Mouse (Mus musculus) MEL (cell line): ENCODE measurements around the gene Dna2. TPM values are rescaled to one million over a fixed set of nuclear protein-coding genes. Genes with fewer than 3 reads are reported as not detected.

ENCODE experiments used
- DNase-seq: peaks from one replicate; pipeline ENCODE4 v3.0.0; 2011; ENCODE audit warnings: low read depth, low spot score
- H3K27ac ChIP-seq: 2 replicates; pipeline ENCODE4 v1.5.1; 2012; ENCODE audit warnings: low read depth, mild to moderate bottlenecking, control low read depth, low read length, moderate library complexity; ENCODE audit not compliant: control insufficient read depth
- H3K27me3 ChIP-seq, 2 experiments: fragments of 150-350 bp in 1 of 2; sonication (generic) in 1 of 2; 2 replicates each; pipeline ENCODE4 v1.6.1; 2012; ENCODE audit warnings: low read length in 2 of 2, mild to moderate bottlenecking in 2 of 2, improper control_type of control experiment in 1 of 2, moderate library complexity in 1 of 2; ENCODE audit not compliant: insufficient read depth in 2 of 2, control insufficient read depth in 1 of 2
- H3K36me3 ChIP-seq, 2 experiments: 2 replicates each; pipeline ENCODE4 v1.6.1; 2012 to 2014; ENCODE audit warnings: low read length in 2 of 2, improper control_type of control experiment in 1 of 2, inconsistent platforms in 1 of 2, mild to moderate bottlenecking in 1 of 2; ENCODE audit not compliant: insufficient read depth in 2 of 2, control insufficient read depth in 1 of 2
- H3K4me1 ChIP-seq, 2 experiments: fragments of 150-350 bp in 1 of 2; sonication (generic) in 1 of 2; 2 replicates each; pipeline ENCODE4 v1.6.1; 2012; ENCODE audit warnings: low read length in 2 of 2, improper control_type of control experiment in 1 of 2, mild to moderate bottlenecking in 1 of 2; ENCODE audit not compliant: insufficient read depth in 2 of 2, control insufficient read depth in 1 of 2
- H3K4me3 ChIP-seq, 2 experiments: fragments of 150-350 bp in 1 of 2; sonication (generic) in 1 of 2; 2 replicates each; pipeline ENCODE4 v1.5.1; 2012; ENCODE audit warnings: low read depth in 2 of 2, low read length in 2 of 2, mild to moderate bottlenecking in 2 of 2, moderate library complexity in 2 of 2, control low read depth in 1 of 2, improper control_type of control experiment in 1 of 2; ENCODE audit not compliant: control insufficient read depth in 1 of 2, insufficient read depth in 1 of 2
- H3K79me2 ChIP-seq: 2 replicates; pipeline ENCODE4 v1.6.1; 2012; ENCODE audit warnings: mild to moderate bottlenecking, low read length, moderate library complexity; ENCODE audit not compliant: control insufficient read depth, poor library complexity, insufficient read depth
- H3K9ac ChIP-seq: 2 replicates; pipeline ENCODE4 v1.6.1; 2012; ENCODE audit warnings: low read depth, mild to moderate bottlenecking, control low read depth, low read length, moderate library complexity; ENCODE audit not compliant: control insufficient read depth, poor library complexity, severe bottlenecking
- H3K9me3 ChIP-seq: fragments of 150-350 bp; sonication (generic); replicated peaks from 2 replicates; pipeline ENCODE4 v1.6.1; 2012; ENCODE audit warnings: mild to moderate bottlenecking, low read length, improper control_type of control experiment, moderate library complexity; ENCODE audit not compliant: insufficient read depth
- BHLHE40 ChIP-seq: IDR thresholded peaks from 2 replicates; pipeline ENCODE4 v1.6.1; 2012; ENCODE audit warnings: low read depth, mild to moderate bottlenecking, inconsistent platforms, low read length, improper control_type of control experiment, borderline replicate concordance
- CHD1 ChIP-seq: IDR thresholded peaks from 2 replicates; pipeline ENCODE4 v1.6.1; 2012; ENCODE audit warnings: low read depth, mild to moderate bottlenecking, inconsistent platforms, low read length, improper control_type of control experiment
- CTCF ChIP-seq, 3 experiments: IDR thresholded peaks in 2 of 3; conservative IDR thresholded peaks in 1 of 3; 2 replicates each; pipeline ENCODE4 v1.5.1; 2011 to 2012; ENCODE audit warnings: low read length in 3 of 3, low read depth in 2 of 3, mild to moderate bottlenecking in 2 of 3, improper control_type of control experiment in 1 of 3, inconsistent platforms in 1 of 3, mixed read lengths in 1 of 3, moderate library complexity in 1 of 3; ENCODE audit not compliant: control insufficient read depth in 1 of 3, insufficient read depth in 1 of 3, poor library complexity in 1 of 3, severe bottlenecking in 1 of 3
- ELF1 ChIP-seq: IDR thresholded peaks from 2 replicates; pipeline ENCODE4 v1.6.1; 2014; ENCODE audit warnings: low read depth, mild to moderate bottlenecking, inconsistent platforms, low read length, improper control_type of control experiment, moderate library complexity
- GATA1 ChIP-seq: IDR thresholded peaks from 2 replicates; pipeline ENCODE4 v1.6.1; 2011; ENCODE audit warnings: low read depth, low read length, improper control_type of control experiment
- MAFK ChIP-seq: IDR thresholded peaks from 2 replicates; pipeline ENCODE4 v1.6.1; 2011; ENCODE audit warnings: low read depth, mild to moderate bottlenecking, low read length, improper control_type of control experiment, borderline replicate concordance
- MAX ChIP-seq: IDR thresholded peaks from 2 replicates; pipeline ENCODE4 v1.6.1; 2011; ENCODE audit warnings: low read length, improper control_type of control experiment
- MAZ ChIP-seq: IDR thresholded peaks from 2 replicates; pipeline ENCODE4 v1.6.1; 2012; ENCODE audit warnings: low read depth, mild to moderate bottlenecking, inconsistent platforms, low read length, improper control_type of control experiment
- MEF2A ChIP-seq: IDR thresholded peaks from 2 replicates; pipeline ENCODE4 v1.6.1; 2014; ENCODE audit warnings: low read depth, mild to moderate bottlenecking, inconsistent platforms, low read length, improper control_type of control experiment; ENCODE audit not compliant: poor library complexity, insufficient replicate concordance, severe bottlenecking; ENCODE audit errors: extremely low read depth
- MXI1 ChIP-seq: IDR thresholded peaks from 2 replicates; pipeline ENCODE4 v1.6.1; 2011; ENCODE audit warnings: mild to moderate bottlenecking, low read depth, low read length, improper control_type of control experiment
- MYC ChIP-seq: IDR thresholded peaks from 2 replicates; pipeline ENCODE4 v1.6.1; 2011; ENCODE audit warnings: low read depth, mild to moderate bottlenecking, low read length, improper control_type of control experiment, moderate library complexity
- NELFE ChIP-seq: IDR thresholded peaks from 2 replicates; pipeline ENCODE4 v1.6.1; 2011; ENCODE audit warnings: low read depth, low read length, improper control_type of control experiment
- POLR2AphosphoS2 ChIP-seq: IDR thresholded peaks from 2 replicates; pipeline ENCODE4 v1.6.1; 2011; ENCODE audit warnings: low read length, improper control_type of control experiment
- POLR2AphosphoS5 ChIP-seq: IDR thresholded peaks from 2 replicates; pipeline ENCODE4 v1.6.1; 2012; ENCODE audit warnings: low read depth, borderline replicate concordance, mild to moderate bottlenecking, inconsistent platforms, low read length, moderate library complexity, mixed read lengths
- RCOR1 ChIP-seq: IDR thresholded peaks from 2 replicates; pipeline ENCODE4 v1.6.1; 2012; ENCODE audit warnings: low read depth, mild to moderate bottlenecking, inconsistent platforms, low read length, improper control_type of control experiment
- SIN3A ChIP-seq: IDR thresholded peaks from 2 replicates; pipeline ENCODE4 v1.6.1; 2012; ENCODE audit warnings: low read length, improper control_type of control experiment, inconsistent platforms
- SMC3 ChIP-seq: IDR thresholded peaks from 2 replicates; pipeline ENCODE4 v1.6.1; 2011; ENCODE audit warnings: low read depth, low read length, improper control_type of control experiment
- TAL1 ChIP-seq: IDR thresholded peaks from 2 replicates; pipeline ENCODE4 v1.6.1; 2012; ENCODE audit warnings: mild to moderate bottlenecking, inconsistent platforms, low read length, moderate library complexity, mixed read lengths
- USF1 ChIP-seq: IDR thresholded peaks from 2 replicates; pipeline ENCODE4 v1.6.1; 2014; ENCODE audit warnings: low read depth, mild to moderate bottlenecking, inconsistent platforms, low read length, improper control_type of control experiment, moderate library complexity
- USF2 ChIP-seq, 2 experiments: IDR thresholded peaks; 2 replicates each; pipeline ENCODE4 v1.6.1; 2011 to 2012; ENCODE audit warnings: improper control_type of control experiment in 2 of 2, low read length in 2 of 2, borderline replicate concordance in 1 of 2, inconsistent platforms in 1 of 2, low read depth in 1 of 2, mild to moderate bottlenecking in 1 of 2; ENCODE audit not compliant: insufficient read depth in 1 of 2
- ZC3H11A ChIP-seq: IDR thresholded peaks from 2 replicates; pipeline ENCODE4 v1.6.1; 2012; ENCODE audit warnings: low read depth, mild to moderate bottlenecking, inconsistent platforms, low read length, improper control_type of control experiment
- ZKSCAN1 ChIP-seq: IDR thresholded peaks from 2 replicates; pipeline ENCODE4 v1.6.1; 2012; ENCODE audit warnings: low read depth, mild to moderate bottlenecking, inconsistent platforms, low read length, improper control_type of control experiment, moderate library complexity
- ZNF384 ChIP-seq: IDR thresholded peaks from 2 replicates; pipeline ENCODE4 v1.6.1; 2012; ENCODE audit warnings: low read depth, mild to moderate bottlenecking, inconsistent platforms, low read length, improper control_type of control experiment
- polyA plus RNA-seq, 2 experiments: library from polyadenylated mRNA; stranded (reverse) in 1 of 2; unstranded in 1 of 2; fragments of >175 nt in 1 of 2; fragments of >200 nt in 1 of 2; gene quantifications; 2 replicates each; pipeline versions ENCODE4 v1.2.1 to v1.2.4; 2012; ENCODE audit warnings: low replicate concordance in 2 of 2, low read depth in 1 of 2; ENCODE audit not compliant: insufficient read length in 2 of 2, insufficient read depth in 1 of 2, missing spikeins in 1 of 2
- total RNA-seq: library from RNA; depleted of rRNA; stranded (reverse); fragments of 300-350 nt; gene quantifications from 2 replicates; pipeline ENCODE4 v1.2.3, GENCODE M21; 2012

Gene Dna2
- total and polyA plus RNA-seq, 3 experiments, result 30.3 to 40.9 TPM; not detected in 1

DNA sequence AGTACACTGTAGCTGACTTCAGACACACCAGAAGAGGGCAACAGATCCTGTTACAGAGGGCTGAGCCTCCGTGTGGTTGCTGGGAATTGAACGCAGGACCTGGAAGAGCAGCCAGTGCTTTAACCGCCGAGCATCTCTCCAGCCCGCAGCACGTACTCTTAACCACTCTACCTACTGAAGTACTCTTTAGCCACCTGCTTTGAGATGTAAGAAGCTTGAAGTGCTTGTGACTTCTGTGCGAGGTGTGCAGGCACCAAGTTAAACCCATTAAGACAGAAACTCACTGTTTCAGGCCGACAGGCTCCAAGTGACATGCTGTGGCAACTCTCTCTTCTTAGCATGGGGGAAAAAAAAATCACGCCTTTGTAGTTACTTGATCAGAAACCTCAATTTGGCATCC is 67.3 kb downstream of the Dna2 start:
- Histone ChIP-seq H3K9me3 (no peaks in the 10 kb centered on the region), H3K79me2 (peaks cover 5% of the 10 kb centered on the region), H3K4me3 (no peak overlapping the region), H3K4me1 (peaks cover 9 to 21% of the 10 kb centered on the region in 2 experiments), H3K27ac (no peak overlapping the region), H3K36me3 (peaks cover 23 to 35% of the 10 kb centered on the region in 2 experiments), H3K9ac (no peak overlapping the region), H3K27me3 (no peaks in the 10 kb centered on the region)
- DNase-seq, result no peak
- TF ChIP-seq USF2 (IDR thresholded peaks at IDR 0.05; ENCODE audit: borderline replicate concordance in 1 of 2, insufficient read depth in 1 of 2, low read depth in 1 of 2, low read length in 2 of 2) (no peak), MAX (no peak), ELF1 (no peak), POLR2AphosphoS5 (no peak), MAFK (no peak), MXI1 (no peak), ZC3H11A (no peak), ZNF384 (no peak), BHLHE40 (no peak), RCOR1 (no peak), CHD1 (no peak), SMC3 (no peak), GATA1 (no peak), NELFE (no peak), USF1 (no peak), MYC (no peak), MEF2A (no peak), POLR2AphosphoS2 (no peak), TAL1 (no peak)

DNA sequence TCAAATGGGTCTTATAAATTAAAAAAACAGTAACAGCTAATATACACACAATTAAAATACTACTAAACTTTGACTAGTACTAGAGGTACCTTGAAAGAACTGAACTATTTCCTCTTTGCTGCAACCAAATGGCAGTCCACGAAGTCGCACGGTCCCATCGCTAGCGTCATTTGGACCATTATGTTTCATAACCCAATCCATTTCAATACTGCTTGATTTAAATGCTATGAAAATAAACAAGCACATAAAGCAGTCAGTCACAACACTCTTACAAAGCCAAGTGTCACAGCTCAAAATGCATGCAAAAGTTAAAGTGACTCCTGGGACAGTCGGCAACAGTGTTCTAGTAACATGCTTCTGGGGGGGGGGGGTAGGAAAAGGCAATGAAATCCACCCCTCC is 72.5 kb downstream of the Dna2 start:
- H3K36me3 ChIP-seq, result peaks cover 18 to 20% of the 10 kb centered on the region in 2 experiments
- H3K9ac ChIP-seq, result no peak overlapping the region
- H3K9me3 ChIP-seq, result no peaks in the 10 kb centered on the region
- H3K79me2 ChIP-seq, result peaks cover 43% of the 10 kb centered on the region
- H3K27me3 ChIP-seq, result no peaks in the 10 kb centered on the region
- TF ChIP-seq MEF2A (no peak), MAX (no peak), BHLHE40 (no peak), SIN3A (no peak), CTCF (IDR thresholded peaks at IDR 0.05 in 2 of 3, conservative IDR thresholded peaks at IDR 0.05 in 1 of 3; ENCODE audit: control insufficient read depth in 1 of 3, insufficient read depth in 1 of 3, low read depth in 2 of 3, low read length in 3 of 3, poor library complexity in 1 of 3, severe bottlenecking in 1 of 3) (no peak), ZNF384 (no peak), MAFK (no peak), CHD1 (no peak), ZKSCAN1 (no peak), TAL1 (no peak), USF1 (no peak), MAZ (no peak)
- H3K4me3 ChIP-seq, result no peak overlapping the region
- H3K27ac ChIP-seq, result no peak overlapping the region
- H3K4me1 ChIP-seq, result peaks cover 2 to 6% of the 10 kb centered on the region in 2 experiments
- DNase-seq, result no peak
